Mouse (Mus musculus) spleen, embryonic (tissue): ENCODE results near the gene Rasal2.

Experiments used
- CTCF ChIA-PET: fragments of 350-600 bp; sonication (Branson Sonifier 250); formaldehyde crosslinking; loops from one replicate; lab custom pipeline; 2022; lab: Charles Lee

The Rasal2 gene

GRCm38 (mm10) chr1:157439973-157440641, 27.7 kb upstream of the Rasal2 start:
- CTCF ChIA-PET: interaction anchor here (0.8 kb wide), 1 partner anchor 11 kb away, joined by 3 read pairs; no protein-coding TSS in a partner anchor

GRCm38 (mm10) chr1:157439101-157439500, 26.7 kb upstream of the Rasal2 start:
- CTCF ChIA-PET: interaction anchor here (0.8 kb wide), 1 partner anchor 10 kb away, joined by 3 read pairs; no protein-coding TSS in a partner anchor

- CTCF ChIA-PET: no interaction called here
Observed at GRCm38 (mm10) chr1:157438290-157438689, 25.9 kb upstream of the Rasal2 start.

- CTCF ChIA-PET: no interaction called here
Observed at GRCm38 (mm10) chr1:157435926-157436325, 23.5 kb upstream of the Rasal2 start.

- CTCF ChIA-PET: no interaction called here
Observed at GRCm38 (mm10) chr1:157434404-157434803, 22.0 kb upstream of the Rasal2 start.

GRCm38 (mm10) chr1:157433316-157433715, 20.9 kb upstream of the Rasal2 start:
- CTCF ChIA-PET: no interaction called here

GRCm38 (mm10) chr1:157428366-157428765, 16.0 kb upstream of the Rasal2 start:
- CTCF ChIA-PET: interaction anchor here (0.9 kb wide), 1 partner anchor 11 kb away, joined by 3 read pairs; no protein-coding TSS in a partner anchor

GRCm38 (mm10) chr1:157427604-157428003, 15.2 kb upstream of the Rasal2 start:
- CTCF ChIA-PET: no interaction called here

- CTCF ChIA-PET: no interaction called here
Observed at GRCm38 (mm10) chr1:157426933-157427332, 14.5 kb upstream of the Rasal2 start.

GRCm38 (mm10) chr1:157425741-157426427, 13.5 kb upstream of the Rasal2 start:
- CTCF ChIA-PET: no interaction called here

GRCm38 (mm10) chr1:157417861-157418260, 5.5 kb upstream of the Rasal2 start:
- CTCF ChIA-PET: no interaction called here

GRCm38 (mm10) chr1:157417414-157417813, 5.0 kb upstream of the Rasal2 start:
- CTCF ChIA-PET: no interaction called here

GRCm38 (mm10) chr1:157416628-157417027, 4.2 kb upstream of the Rasal2 start:
- CTCF ChIA-PET: no interaction called here

GRCm38 (mm10) chr1:157415771-157416170, 3.4 kb upstream of the Rasal2 start:
- CTCF ChIA-PET: no interaction called here

- CTCF ChIA-PET: no interaction called here
Observed at GRCm38 (mm10) chr1:157411711-157412380, 549 bp downstream of the Rasal2 start.

GRCm38 (mm10) chr1:157411341-157411710, 1.1 kb downstream of the Rasal2 start:
- CTCF ChIA-PET: no interaction called here

GRCm38 (mm10) chr1:157410937-157411336, 1.5 kb downstream of the Rasal2 start:
- CTCF ChIA-PET: no interaction called here

GRCm38 (mm10) chr1:157409648-157410047, 2.7 kb downstream of the Rasal2 start:
- CTCF ChIA-PET: no interaction called here

- CTCF ChIA-PET: no interaction called here
Observed at GRCm38 (mm10) chr1:157388027-157388426, 24.4 kb downstream of the Rasal2 start.

- CTCF ChIA-PET: no interaction called here
Observed at GRCm38 (mm10) chr1:157380694-157381093, 31.7 kb downstream of the Rasal2 start.

GRCm38 (mm10) chr1:157370397-157370796, 42.0 kb downstream of the Rasal2 start:
- CTCF ChIA-PET: no interaction called here

GRCm38 (mm10) chr1:157368316-157368715, 44.1 kb downstream of the Rasal2 start:
- CTCF ChIA-PET: no interaction called here

GRCm38 (mm10) chr1:157346661-157347060, 65.7 kb downstream of the Rasal2 start:
- CTCF ChIA-PET: no interaction called here
